Mouse (Mus musculus): ENCODE results near the gene Pth1r. TPM values are rescaled to one million over a fixed set of nuclear protein-coding genes. Genes with fewer than 3 reads are reported as not detected.

Gene Pth1r
- polyA plus RNA-seq, 1 experiment from 2014 or later: 4.7 TPM

GRCm38 (mm10) chr9:110748451-110748850 is 1.5 kb upstream of the Pth1r start:
- Histone ChIP-seq H3K9ac (no peak overlapping the region), H3K4me1 (replicated peaks) (peaks cover 45% of the 10 kb centered on the region), H3K27ac (no peak overlapping the region), H3K4me2 (no peak overlapping the region), H3K27me3 (peaks cover 52% of the 10 kb centered on the region), H3K9me3 (replicated peaks) (no peaks in the 10 kb centered on the region), H3K4me3 (replicated peaks) (no peak overlapping the region), H3K36me3 (no peaks in the 10 kb centered on the region)
- 62% methylated on average over 2 of the region's 2 CpGs for WGBS (ENCODE audit: insufficient replicate concordance)
- DNase-seq (no peak), ATAC-seq (ENCODE audit: low read depth) (no peak)

DNA sequence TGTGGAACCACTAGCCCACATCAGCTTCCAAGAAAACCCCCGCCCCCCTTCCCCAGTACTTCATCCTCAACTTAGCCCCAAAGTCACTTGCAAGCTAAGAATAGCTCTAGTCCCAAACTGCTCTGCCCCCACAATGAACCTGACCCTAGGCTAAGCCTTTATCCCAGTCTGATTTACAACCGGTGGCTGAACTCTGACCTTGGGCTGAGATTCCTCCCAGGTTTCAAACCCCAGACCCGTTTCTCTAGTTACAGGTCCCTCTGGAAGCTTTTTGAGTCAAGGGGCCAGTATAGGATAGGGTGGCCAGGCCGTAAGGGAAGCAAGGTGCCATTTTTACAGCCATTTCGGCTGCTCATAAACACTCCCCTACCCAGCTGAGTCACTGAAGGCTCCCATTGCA is 707 bp downstream of the Pth1r start:
- Histone ChIP-seq H3K4me3 (replicated peaks) (no peak overlapping the region), H3K36me3 (no peaks in the 10 kb centered on the region), H3K4me1 (replicated peaks) (peaks cover 35% of the 10 kb centered on the region), H3K27me3 (peaks cover 74% of the 10 kb centered on the region), H3K9ac (no peak overlapping the region), H3K9me3 (replicated peaks) (no peaks in the 10 kb centered on the region), H3K4me2 (no peak overlapping the region), H3K27ac (peak overlapping the region; percentile 53; the same call in 1 of the 2 replicates)
- DNase-seq (no peak), ATAC-seq (ENCODE audit: low read depth) (0 out of 2 replicates have a peak, but pooled peaks have one; percentile 1)
- WGBS (ENCODE audit: insufficient replicate concordance): 42% methylated on average over 5 of the region's 5 CpGs

DNA sequence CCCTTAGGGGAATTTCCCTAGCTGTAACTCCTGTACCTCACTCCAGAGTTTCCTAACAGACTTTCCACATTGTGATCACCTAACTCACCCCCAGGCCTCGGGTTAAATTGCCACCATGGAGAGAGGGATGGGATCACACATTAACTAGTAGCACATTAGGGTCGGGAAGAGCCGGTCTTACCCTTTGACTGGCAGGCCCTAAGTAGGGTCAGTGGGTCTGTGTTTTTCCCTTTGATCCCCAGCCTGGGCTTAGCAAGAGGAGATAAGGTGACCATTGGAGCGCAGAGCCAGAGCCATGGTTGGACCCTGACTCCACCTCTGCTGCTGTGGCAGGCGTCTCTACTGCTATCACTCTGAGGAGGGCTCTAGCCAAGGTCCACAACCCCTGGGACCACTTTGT is 1.2 kb downstream of the Pth1r start:
- WGBS (ENCODE audit: insufficient replicate concordance): 37% methylated on average over 5 of the region's 5 CpGs

GRCm38 (mm10) chr9:110743456-110744323 is 3.3 kb downstream of the Pth1r start:
- Histone ChIP-seq H3K27ac (peak overlapping the region; percentile 34; the same call in 1 of the 2 replicates), H3K4me3 (replicated peaks) (peak overlapping the region; percentile 57), H3K36me3 (no peaks in the 10 kb centered on the region), H3K4me1 (replicated peaks) (peaks cover 19% of the 10 kb centered on the region), H3K27me3 (peaks cover 90% of the 10 kb centered on the region), H3K9ac (peak overlapping the region; percentile 50; the same call in 1 of the 2 replicates), H3K4me2 (peak overlapping the region; percentile 65), H3K9me3 (replicated peaks) (no peaks in the 10 kb centered on the region)
- ATAC-seq (ENCODE audit: low read depth) (peak; percentile 8; the same call in 1 of the 2 replicates), DNase-seq (no peak)
- 5% methylated on average over 55 of the region's 63 CpGs for WGBS (ENCODE audit: insufficient replicate concordance)

More for the DNA sequence above, 1.2 kb downstream of the Pth1r start:
- Histone ChIP-seq H3K9me3 (replicated peaks) (no peaks in the 10 kb centered on the region), H3K27me3 (peaks cover 76% of the 10 kb centered on the region), H3K36me3 (no peaks in the 10 kb centered on the region), H3K4me3 (replicated peaks) (no peak overlapping the region), H3K4me1 (replicated peaks) (peaks cover 31% of the 10 kb centered on the region), H3K4me2 (no peak overlapping the region), H3K27ac (0 out of 2 replicates have a peak overlapping the region, but pooled peaks have one; percentile 53), H3K9ac (no peak overlapping the region)
- no peak for DNase-seq
- ATAC-seq (ENCODE audit: low read depth): peak; percentile 70

DNA sequence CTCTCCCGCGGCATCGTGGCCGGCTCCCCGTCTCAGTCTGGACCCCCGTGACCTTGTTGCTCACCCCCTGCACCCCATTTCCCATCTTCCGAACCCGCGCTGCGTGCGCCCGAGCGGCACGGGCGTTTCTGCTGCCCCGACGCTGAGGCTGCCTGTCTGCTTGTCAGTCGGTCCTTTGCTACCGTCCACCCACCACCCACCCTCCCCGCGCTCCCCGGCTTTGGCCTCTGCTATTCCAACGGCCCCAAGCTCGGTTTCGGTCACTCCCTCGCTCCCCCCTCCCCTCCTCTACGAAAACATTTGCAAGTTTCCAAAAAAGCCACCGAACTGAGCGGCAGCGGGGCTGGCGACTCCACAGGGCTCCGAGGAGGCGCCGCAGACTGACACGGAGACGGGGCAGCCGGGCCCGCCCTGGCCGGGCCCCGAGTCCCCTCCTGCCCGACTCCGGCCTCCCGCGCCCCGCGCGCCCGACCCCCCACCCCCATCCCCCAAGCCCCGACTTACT is 3.9 kb downstream of the Pth1r start:
- H3K27ac ChIP-seq: peak overlapping the region; percentile 34; the same call in 1 of the 2 replicates

DNA sequence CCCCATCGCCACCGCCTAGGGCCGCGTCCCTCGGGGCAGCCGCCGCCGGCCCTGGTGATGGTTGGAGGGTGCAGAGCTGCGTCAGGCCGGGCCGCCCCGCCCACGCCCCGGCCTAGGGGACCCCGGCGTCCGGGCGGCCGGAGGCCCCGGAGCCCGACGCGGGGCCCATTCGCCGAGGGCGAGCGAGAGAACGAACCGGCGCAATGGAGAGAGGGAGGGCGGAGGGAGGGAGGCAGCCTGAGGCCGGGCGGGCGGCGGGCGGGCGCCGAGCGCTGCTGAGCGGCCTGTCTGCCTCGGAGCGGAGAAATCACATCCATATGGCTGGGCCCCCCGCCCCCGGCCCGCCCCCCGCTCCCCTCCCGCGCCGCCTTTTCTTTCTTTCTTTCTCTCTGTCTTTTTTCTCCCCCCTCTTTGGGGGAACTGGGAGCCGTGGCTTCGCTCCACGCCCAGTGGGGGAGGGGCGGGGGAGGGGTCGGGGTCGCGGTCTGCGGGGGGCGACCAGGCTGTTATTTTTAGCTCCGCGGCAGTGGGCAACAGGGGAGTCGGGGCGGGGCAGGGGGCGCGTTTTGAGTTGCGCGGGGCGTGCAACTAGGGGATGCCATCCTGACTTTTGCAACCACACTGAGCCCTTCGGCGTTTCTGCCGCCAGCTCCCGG is 4.5 kb downstream of the Pth1r start:
- Histone ChIP-seq H3K4me3 (replicated peaks) (peak overlapping the region; percentile 57), H3K36me3 (no peaks in the 10 kb centered on the region), H3K9ac (peak overlapping the region; percentile 50), H3K27ac (peak overlapping the region; percentile 34; the same call in 1 of the 2 replicates), H3K27me3 (peaks cover 87% of the 10 kb centered on the region), H3K4me1 (replicated peaks) (peaks cover 19% of the 10 kb centered on the region), H3K4me2 (peak overlapping the region; percentile 65), H3K9me3 (replicated peaks) (no peaks in the 10 kb centered on the region)
- ATAC-seq (ENCODE audit: low read depth) (no peak), DNase-seq (no peak)
- under 1% methylated on average over 53 of the region's 71 CpGs for WGBS (ENCODE audit: insufficient replicate concordance)

More for the DNA sequence above, 3.9 kb downstream of the Pth1r start:
- Histone ChIP-seq H3K36me3 (no peaks in the 10 kb centered on the region), H3K4me2 (peak overlapping the region; percentile 65), H3K9ac (peak overlapping the region; percentile 50; the same call in 1 of the 2 replicates), H3K4me1 (replicated peaks) (peaks cover 19% of the 10 kb centered on the region), H3K27me3 (peaks cover 89% of the 10 kb centered on the region), H3K9me3 (replicated peaks) (no peaks in the 10 kb centered on the region), H3K4me3 (replicated peaks) (peak overlapping the region; percentile 57)
- ATAC-seq (ENCODE audit: low read depth) (no peak), DNase-seq (no peak)
- under 1% methylated on average over 49 of the region's 49 CpGs for WGBS (ENCODE audit: insufficient replicate concordance)

DNA sequence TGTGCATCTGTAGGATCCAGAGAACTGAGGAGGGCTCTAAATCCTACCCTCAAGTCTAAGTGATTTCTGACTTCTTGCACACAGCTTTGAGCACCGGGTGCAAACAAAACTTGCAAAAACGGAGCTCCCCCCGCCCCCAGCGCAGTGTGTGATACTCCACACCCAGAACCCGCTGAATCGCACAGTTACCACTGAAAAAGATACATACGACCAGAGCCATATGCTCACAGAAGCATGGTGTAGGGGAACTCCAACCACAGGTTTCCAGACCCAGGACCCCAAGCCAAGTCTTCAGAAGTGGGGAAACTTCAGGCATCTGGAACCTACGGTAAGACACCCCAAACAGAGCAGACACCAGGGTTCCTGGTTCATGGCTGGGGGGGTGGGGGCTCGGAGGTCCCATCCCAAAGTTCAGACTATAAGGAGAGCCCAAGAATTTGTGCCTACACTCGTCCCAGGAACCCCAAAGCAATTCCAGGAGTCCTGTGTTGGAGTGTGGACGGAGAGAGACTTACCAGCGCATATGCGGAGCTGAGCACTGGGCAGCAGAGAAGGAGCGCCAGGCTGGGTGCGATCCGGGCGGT is 5.1 kb downstream of the Pth1r start, which contains the start of gene Myl3:
Gene Myl3 (plus strand): TSS at position 151 of the 584 bp plus-strand sequence.
- 3% methylated on average over 17 of the region's 17 CpGs for WGBS (ENCODE audit: insufficient replicate concordance)
- Histone ChIP-seq H3K36me3 (no peaks in the 10 kb centered on the region), H3K9ac (peak within 1 kb of the TSS; percentile 50), H3K4me2 (peak within 1 kb of the TSS; percentile 65), H3K4me3 (replicated peaks) (peak within 1 kb of the TSS; percentile 57), H3K27ac (no peak within 1 kb of the TSS), H3K27me3 (peaks cover 82% of the 10 kb centered on the region), H3K9me3 (replicated peaks) (no peaks in the 10 kb centered on the region), H3K4me1 (replicated peaks) (peaks cover 19% of the 10 kb centered on the region)
- DNase-seq: no peak
- no peak for ATAC-seq (ENCODE audit: low read depth)

- H3K9me3 ChIP-seq (replicated peaks): no peaks in the 10 kb centered on the region
- DNase-seq: no peak
- H3K4me2 ChIP-seq: no peak overlapping the region
- no peak overlapping the region for H3K4me3 ChIP-seq (replicated peaks)
- peaks cover 81% of the 10 kb centered on the region for H3K27me3 ChIP-seq
- H3K9ac ChIP-seq: no peak overlapping the region
- H3K27ac ChIP-seq: no peak overlapping the region
- no peaks in the 10 kb centered on the region for H3K36me3 ChIP-seq
- WGBS (ENCODE audit: insufficient replicate concordance): 65% methylated on average over 7 of the region's 7 CpGs
- ATAC-seq (ENCODE audit: low read depth): no peak
- H3K4me1 ChIP-seq (replicated peaks): peaks cover 13% of the 10 kb centered on the region; the same call in 1 of the 2 replicates
These were observed 7.0 kb downstream of the Pth1r start for GRCm38 (mm10) chr9:110739961-110740360.

DNA sequence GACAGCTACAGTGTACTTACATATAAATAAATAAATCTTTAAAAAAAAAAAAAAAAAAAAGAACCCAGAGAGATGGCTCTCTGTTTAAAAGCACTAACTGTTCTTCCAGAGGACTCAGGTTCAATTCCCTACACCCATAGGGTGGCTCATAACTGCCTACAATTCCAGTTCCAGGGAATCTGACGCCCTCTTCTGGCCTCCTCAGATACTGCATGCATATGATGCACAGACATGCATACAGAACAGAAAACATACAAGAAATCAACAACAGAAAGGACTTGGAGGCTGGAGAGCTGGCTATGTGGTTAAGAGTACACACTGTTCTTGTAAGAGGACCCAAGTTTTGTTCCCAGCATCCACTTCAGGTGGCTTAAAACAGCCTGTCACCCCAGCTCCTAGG is 8.9 kb downstream of the Pth1r start:
- Histone ChIP-seq H3K4me2 (no peak overlapping the region), H3K27ac (no peak overlapping the region), H3K27me3 (peaks cover 80% of the 10 kb centered on the region), H3K36me3 (no peaks in the 10 kb centered on the region), H3K9ac (no peak overlapping the region), H3K4me1 (replicated peaks) (peaks cover 21% of the 10 kb centered on the region), H3K9me3 (replicated peaks) (no peaks in the 10 kb centered on the region), H3K4me3 (replicated peaks) (no peak overlapping the region)
- ATAC-seq (ENCODE audit: low read depth) (no peak), DNase-seq (no peak)
- 9% methylated on average over 1 of the region's 1 CpGs for WGBS (ENCODE audit: insufficient replicate concordance)

- H3K9me3 ChIP-seq (replicated peaks): no peaks in the 10 kb centered on the region
- peaks cover 24% of the 10 kb centered on the region for H3K4me1 ChIP-seq (replicated peaks)
- peaks cover 74% of the 10 kb centered on the region for H3K27me3 ChIP-seq
- DNase-seq (no peak), ATAC-seq (ENCODE audit: low read depth) (no peak)
- H3K36me3 ChIP-seq: no peaks in the 10 kb centered on the region
- no peak overlapping the region for H3K27ac ChIP-seq
- no peak overlapping the region for H3K4me3 ChIP-seq (replicated peaks)
- no peak overlapping the region for H3K9ac ChIP-seq
- WGBS (ENCODE audit: insufficient replicate concordance): 54% methylated on average over 9 of the region's 9 CpGs
- no peak overlapping the region for H3K4me2 ChIP-seq
These were observed 10.6 kb downstream of the Pth1r start for GRCm38 (mm10) chr9:110736362-110736761.

- ATAC-seq (ENCODE audit: low read depth) (no peak), DNase-seq (no peak)
- H3K9ac ChIP-seq: no peak overlapping the region
- no peak overlapping the region for H3K27ac ChIP-seq
- peaks cover 23% of the 10 kb centered on the region for H3K4me1 ChIP-seq (replicated peaks)
- peaks cover 65% of the 10 kb centered on the region for H3K27me3 ChIP-seq
- no peaks in the 10 kb centered on the region for H3K9me3 ChIP-seq (replicated peaks)
- 45% methylated on average over 7 of the region's 7 CpGs for WGBS (ENCODE audit: insufficient replicate concordance)
- no peak overlapping the region for H3K4me3 ChIP-seq (replicated peaks)
- no peaks in the 10 kb centered on the region for H3K36me3 ChIP-seq
- H3K4me2 ChIP-seq: no peak overlapping the region
These were observed 12.8 kb downstream of the Pth1r start for GRCm38 (mm10) chr9:110734154-110734553.
